Mouse (Mus musculus) CD4-positive, CD25-positive, alpha-beta regulatory T cell (primary cell): ENCODE results near the gene Cdh6. TPM values are rescaled to one million over a fixed set of nuclear protein-coding genes. Genes with fewer than 3 reads are reported as not detected.

Experiments used
- polyA plus RNA-seq: library from polyadenylated mRNA; unstranded; fragments of 100-300 nt; shearing (Covaris generic); gene quantifications from one replicate; pipeline ENCODE4 v1.2.1, GENCODE M21; 2017

The Cdh6 gene
- 0.06 TPM for polyA plus RNA-seq

DNA sequence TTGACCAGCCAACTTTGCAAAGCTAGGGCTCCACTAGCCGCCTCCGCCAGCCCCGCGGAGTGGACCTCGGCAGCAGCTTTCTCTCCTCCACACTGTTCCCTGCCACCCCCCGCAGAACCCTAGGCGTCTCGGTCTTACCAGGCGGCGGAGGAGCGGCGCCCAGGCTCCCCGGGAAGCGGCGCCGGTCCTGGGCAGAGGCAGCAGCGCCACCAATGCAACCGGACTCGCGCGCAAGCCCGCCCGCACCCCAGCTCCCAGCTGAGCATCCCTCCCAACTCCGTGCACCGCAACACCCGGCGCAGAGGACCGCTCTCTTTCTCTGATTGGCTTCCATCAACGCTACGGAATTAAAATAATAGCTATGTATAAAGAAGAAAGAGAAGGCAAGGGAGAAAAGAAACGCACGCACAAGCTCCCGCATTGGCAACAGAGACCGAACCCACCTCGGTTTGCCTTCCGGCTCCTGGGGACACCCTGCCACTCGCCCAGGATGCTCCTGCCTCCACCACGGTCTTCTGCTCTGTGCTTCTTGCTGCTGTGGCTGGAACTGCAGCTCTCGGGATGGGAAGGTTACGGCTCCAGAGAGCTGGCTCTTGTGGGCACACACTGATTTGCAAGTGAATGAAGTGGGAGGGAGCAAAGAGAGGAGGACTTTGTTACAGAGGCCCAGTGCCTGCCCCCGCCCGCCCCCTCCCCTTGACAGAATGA lies at the start of gene Cdh6:
Gene Cdh6, minus strand, starts transcription at position 605 of the 708 bp plus-strand sequence.

